In the genomic region with DNA sequence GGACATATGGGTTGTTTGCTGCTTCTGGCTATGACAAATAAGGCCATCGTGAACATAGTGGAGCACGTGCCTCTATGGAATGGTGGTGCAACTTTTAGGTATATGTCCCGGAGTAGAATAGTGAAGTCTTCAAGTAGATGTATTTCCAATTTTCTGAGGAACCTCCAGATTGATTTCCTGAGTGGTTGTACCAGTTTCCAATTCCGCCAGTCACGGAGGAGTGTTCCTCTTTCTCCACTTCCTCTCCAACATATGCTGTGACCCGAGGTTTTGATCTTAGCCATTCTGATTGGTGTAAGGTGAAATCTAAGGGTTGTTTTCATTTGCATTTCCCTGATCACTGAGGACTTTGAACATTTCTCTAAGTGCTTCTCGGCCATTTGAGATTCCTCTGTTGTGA, we compare ENCODE assay signal across 17 mouse cellular contexts.
DNase-seq lines count a peak whose midpoint lies in the region; ATAC-seq lines count a peak whose summit lies in the region.
"Had no signal": no experiment of that assay in that cellular context is flagged by ENCODE, and none has a peak within 500 bp of the region (broad histone marks: within the 10 kb centered on the region; RNA-seq: fewer than 3 reads in every experiment).

No protein-coding gene starts in this region.

- intact Hi-C loops in heart, postnatal 25 days (cut with DNase I), result no loop called here

- ATAC-seq in megakaryocyte, adult 5-6 weeks (ENCODE audit: poor library complexity, severe bottlenecking), result peak; percentile 82
- ATAC-seq: forebrain, embryonic 14.5 days; hindbrain, postnatal 0 days had no signal

- DNase-seq in heart, adult 18-20 months, result peak; percentile 2 to 10
- DNase-seq in heart, postnatal 25 days (ENCODE audit: low spot score), result no peak
- peak; percentile 4 for DNase-seq in lung, postnatal 36 days
- DNase-seq in lung, postnatal 4 days, result no peak
- DNase-seq in cerebellum, postnatal 14 days, result no peak
- no peak for DNase-seq in thymus, postnatal 36 days
- DNase-seq in layer of hippocampus, postnatal 10 days (ENCODE audit: low spot score in 2 of 2), result no peak
- DNase-seq: adrenal gland, adult 2 months; adrenal gland, postnatal 25 days; cerebellum, adult 2 months; cerebellum, postnatal 10 days; gastrocnemius, adult 2 months; gastrocnemius, postnatal 25 days; heart, adult 2 months had no signal

Comparison
In these comparisons a context has a peak if more than half of its experiments do, and no peak if none do; other contexts are left out.
1. DNase-seq: peak in heart, adult 18-20 months (2 of 2) and lung, postnatal 36 days (single experiment); none in heart, postnatal 25 days (single experiment), lung, postnatal 4 days (0 of 2), cerebellum, postnatal 14 days (0 of 2), thymus, postnatal 36 days (0 of 2) and layer of hippocampus, postnatal 10 days (0 of 2).